Mouse (Mus musculus) lung, postnatal 0 days (tissue): ENCODE data around the gene Lin7a. TPM values are rescaled to one million over a fixed set of nuclear protein-coding genes. Genes with fewer than 3 reads are reported as not detected.

Experiments
- ATAC-seq: fragments of 200-750 bp; cut with Nextera tagmentation; 2 replicates; pipeline ENCODE4 v1.8.0; 2017; ENCODE audit warnings: moderate library complexity
- DNase-seq: peaks from one replicate; pipeline ENCODE4 v3.0.0-alpha.2; 2016; ENCODE audit warnings: low spot score
- H3K27ac ChIP-seq: fragments of 300-500 bp; sonication (generic); 2 replicates; pipeline ENCODE4 v1.5.1; 2014; ENCODE audit warnings: antibody characterized with exemption, mild to moderate bottlenecking, low read length, mixed read lengths
- H3K27me3 ChIP-seq: fragments of 300-500 bp; sonication (generic); replicated peaks from 2 replicates; pipeline ENCODE4 v1.6.1; 2014; ENCODE audit warnings: low read length, mixed read lengths; ENCODE audit not compliant: insufficient read depth
- H3K36me3 ChIP-seq: fragments of 300-500 bp; sonication (generic); 2 replicates; pipeline ENCODE4 v1.6.1; 2014; ENCODE audit warnings: low read length, mixed read lengths; ENCODE audit not compliant: insufficient read depth
- H3K4me1 ChIP-seq: fragments of 300-500 bp; sonication (generic); 2 replicates; pipeline ENCODE4 v1.6.1; 2014; ENCODE audit warnings: antibody characterized with exemption, low read depth, low read length, mixed read lengths; ENCODE audit not compliant: insufficient read depth
- H3K4me2 ChIP-seq: fragments of 300-500 bp; sonication (generic); replicated peaks from 2 replicates; pipeline ENCODE4 v1.6.1; 2014; ENCODE audit warnings: low read depth, mild to moderate bottlenecking, low read length, moderate library complexity, mixed read lengths
- H3K4me3 ChIP-seq: fragments of 300-500 bp; sonication (generic); 2 replicates; pipeline ENCODE4 v1.5.1; 2014; ENCODE audit warnings: low read depth, low read length
- H3K9ac ChIP-seq: fragments of 300-500 bp; sonication (generic); replicated peaks from 2 replicates; pipeline ENCODE4 v1.6.1; 2014; ENCODE audit warnings: low read depth, mild to moderate bottlenecking
- H3K9me3 ChIP-seq: fragments of 300-500 bp; sonication (generic); 2 replicates; pipeline ENCODE4 v1.6.1; 2016; ENCODE audit warnings: low read length, mixed read lengths
- CTCF ChIP-seq: IDR thresholded peaks from 2 replicates; pipeline ENCODE4 v1.5.1; 2016; ENCODE audit warnings: antibody characterized with exemption, mild to moderate bottlenecking
- EP300 ChIP-seq: IDR thresholded peaks from 2 replicates; pipeline ENCODE4 v1.6.1; 2016; ENCODE audit warnings: antibody characterized with exemption, mild to moderate bottlenecking, control low read depth
- WGBS: fragments of 180-500 bp; shearing (Covaris S2); extraction: QIAGEN DNeasy Blood & Tissue Kit; methylation state at CpG from one replicate; pipeline ENCODE4 v1.1.7; 2014; 5-methylcytosine and 5-hydroxymethylcytosine counted together
- polyA plus RNA-seq: library from polyadenylated mRNA; unstranded; fragments of >200 nt; fragmentation: Nextera tagmentation; extraction: Ambion mirVana; gene quantifications from 2 replicates; pipeline ENCODE4 v1.2.1, GENCODE M21; 2015

Gene Lin7a
- polyA plus RNA-seq, 1 experiment from 2014 or later = 0.43 TPM

GRCm38 (mm10) chr10:107249606-107250186 is 21.8 kb upstream of the Lin7a start:
- no peak for DNase-seq
- Histone ChIP-seq H3K4me3 (no peak overlapping the region), H3K36me3 (no peaks in the 10 kb centered on the region), H3K27ac (no peak overlapping the region), H3K9me3 (no peaks in the 10 kb centered on the region), H3K27me3 (no peaks in the 10 kb centered on the region), H3K9ac (no peak overlapping the region), H3K4me2 (no peak overlapping the region), H3K4me1 (no peaks in the 10 kb centered on the region)
- ATAC-seq = no peak
- WGBS = 54% methylated on average over 5 of the region's 5 CpGs
- TF ChIP-seq EP300 (no peak), CTCF (no peak)

GRCm38 (mm10) chr10:107250346-107251210 is 20.9 kb upstream of the Lin7a start:
- no peak for TF ChIP-seq CTCF
- TF ChIP-seq EP300 = no peak
- DNase-seq (no peak), ATAC-seq (no peak)
- H3K27me3 ChIP-seq = no peaks in the 10 kb centered on the region
- no peak overlapping the region for H3K4me3 ChIP-seq
- H3K27ac ChIP-seq = no peak overlapping the region
- WGBS = 71% methylated on average over 7 of the region's 7 CpGs
- no peak overlapping the region for H3K9ac ChIP-seq
- H3K36me3 ChIP-seq = no peaks in the 10 kb centered on the region
- H3K4me2 ChIP-seq = no peak overlapping the region
- no peaks in the 10 kb centered on the region for H3K4me1 ChIP-seq
- no peaks in the 10 kb centered on the region for H3K9me3 ChIP-seq

- Histone ChIP-seq H3K9ac (no peak overlapping the region), H3K36me3 (no peaks in the 10 kb centered on the region), H3K4me3 (no peak overlapping the region), H3K9me3 (no peaks in the 10 kb centered on the region), H3K4me2 (no peak overlapping the region), H3K4me1 (no peaks in the 10 kb centered on the region), H3K27ac (no peak overlapping the region), H3K27me3 (no peaks in the 10 kb centered on the region)
- ATAC-seq = no peak
- WGBS = 76% methylated on average over 2 of the region's 2 CpGs
- DNase-seq = no peak
- TF ChIP-seq CTCF = no peak
- no peak for TF ChIP-seq EP300
Measured at GRCm38 (mm10) chr10:107251271-107251670, 20.2 kb upstream of the Lin7a start.

GRCm38 (mm10) chr10:107251801-107252502 is 19.5 kb upstream of the Lin7a start:
- H3K4me2 ChIP-seq = no peak overlapping the region
- WGBS = 83% methylated on average over 2 of the region's 2 CpGs
- ATAC-seq (no peak), DNase-seq (no peak)
- no peaks in the 10 kb centered on the region for H3K36me3 ChIP-seq
- no peaks in the 10 kb centered on the region for H3K9me3 ChIP-seq
- no peak overlapping the region for H3K27ac ChIP-seq
- H3K9ac ChIP-seq = no peak overlapping the region
- TF ChIP-seq EP300 (no peak), CTCF (no peak)
- no peaks in the 10 kb centered on the region for H3K27me3 ChIP-seq
- H3K4me3 ChIP-seq = no peak overlapping the region
- no peaks in the 10 kb centered on the region for H3K4me1 ChIP-seq

GRCm38 (mm10) chr10:107252503-107252815 is 19.0 kb upstream of the Lin7a start:
- Histone ChIP-seq H3K27ac (no peak overlapping the region), H3K36me3 (no peaks in the 10 kb centered on the region), H3K4me3 (no peak overlapping the region), H3K4me1 (no peaks in the 10 kb centered on the region), H3K27me3 (no peaks in the 10 kb centered on the region), H3K9me3 (no peaks in the 10 kb centered on the region), H3K4me2 (no peak overlapping the region), H3K9ac (no peak overlapping the region)
- DNase-seq (no peak), ATAC-seq (no peak)
- 83% methylated on average over 3 of the region's 3 CpGs for WGBS
- TF ChIP-seq EP300 (no peak), CTCF (no peak)

- H3K9me3 ChIP-seq = no peaks in the 10 kb centered on the region
- ATAC-seq (no peak), DNase-seq (no peak)
- no peak overlapping the region for H3K9ac ChIP-seq
- no peak overlapping the region for H3K4me3 ChIP-seq
- H3K4me1 ChIP-seq = no peaks in the 10 kb centered on the region
- H3K27me3 ChIP-seq = no peaks in the 10 kb centered on the region
- no peaks in the 10 kb centered on the region for H3K36me3 ChIP-seq
- TF ChIP-seq EP300 (no peak), CTCF (no peak)
- no peak overlapping the region for H3K27ac ChIP-seq
- H3K4me2 ChIP-seq = no peak overlapping the region
- 84% methylated on average over 4 of the region's 4 CpGs for WGBS
Measured at GRCm38 (mm10) chr10:107253191-107253965, 18.1 kb upstream of the Lin7a start.
